8 mouse cellular contexts compared by ENCODE assay signal in genomic region chr7:37775502-37775901, GRCm38 (mm10). TPM values are rescaled to one million over a fixed set of nuclear protein-coding genes. Genes with fewer than 3 reads are reported as not detected.
DNase-seq lines count a peak whose midpoint lies in the region; ATAC-seq and TF ChIP-seq lines count a peak whose summit lies in the region.

No protein-coding gene starts in this region.

- H3K4me3 ChIP-seq in midbrain, embryonic 10.5 days, result 0 out of 2 replicates have a peak overlapping the region, but pooled peaks have one; percentile 18
- no peak overlapping the region for H3K4me3 ChIP-seq in midbrain, embryonic 15.5 days
- H3K4me3 ChIP-seq in liver, postnatal 0 days (ENCODE audit: low read depth, low read length), result no peak overlapping the region

- peak; percentile 76 for DNase-seq in midbrain, embryonic 10.5 days (ENCODE audit: low spot score)
- DNase-seq in adrenal gland, postnatal 36 days, result peak; percentile 77 to 87
- peak; percentile 89 to 90 for DNase-seq in cerebellum, postnatal 36 days
- DNase-seq in heart, postnatal 4 days, result peak; percentile 83
- peak; percentile 57 for DNase-seq in liver, postnatal 0 days
- DNase-seq in right cerebral cortex, postnatal 4 days, result peak; percentile 71
- DNase-seq in spleen, postnatal 36 days (ENCODE audit: low spot score in 2 of 2), result no peak

- no peaks in the 10 kb centered on the region for H3K36me3 ChIP-seq in midbrain, embryonic 10.5 days
- no peaks in the 10 kb centered on the region for H3K36me3 ChIP-seq in midbrain, embryonic 15.5 days (replicated peaks)
- no peaks in the 10 kb centered on the region for H3K36me3 ChIP-seq in liver, postnatal 0 days (replicated peaks; ENCODE audit: insufficient read depth, low read length)

- no peak for ATAC-seq in midbrain, embryonic 15.5 days (replicated peaks)
- ATAC-seq in liver, postnatal 0 days, result no peak

- no peaks in the 10 kb centered on the region for H3K9me3 ChIP-seq in midbrain, embryonic 10.5 days (replicated peaks)
- no peaks in the 10 kb centered on the region for H3K9me3 ChIP-seq in midbrain, embryonic 15.5 days
- H3K9me3 ChIP-seq in liver, postnatal 0 days (ENCODE audit: low read length), result no peaks in the 10 kb centered on the region

- peaks cover 36% of the 10 kb centered on the region for H3K27me3 ChIP-seq in midbrain, embryonic 10.5 days (ENCODE audit: low read depth, poor library complexity, severe bottlenecking)
- no peaks in the 10 kb centered on the region; the same call in 1 of the 2 replicates for H3K27me3 ChIP-seq in midbrain, embryonic 15.5 days (replicated peaks)
- peaks cover 60% of the 10 kb centered on the region for H3K27me3 ChIP-seq in liver, postnatal 0 days (ENCODE audit: insufficient read depth, low read length)

- no peak overlapping the region for H3K4me2 ChIP-seq in midbrain, embryonic 15.5 days
- H3K4me2 ChIP-seq in liver, postnatal 0 days (ENCODE audit: low read depth, low read length), result no peak overlapping the region

- TF ChIP-seq EP300 in liver, postnatal 0 days (IDR thresholded peaks at IDR 0.05; ENCODE audit: low read depth), result no peak

- no peak overlapping the region for H3K9ac ChIP-seq in midbrain, embryonic 15.5 days
- no peak overlapping the region for H3K9ac ChIP-seq in liver, postnatal 0 days (replicated peaks)

- 2% methylated on average over 15 of the region's 15 CpGs for WGBS in midbrain, embryonic 10.5 days
- WGBS in midbrain, embryonic 15.5 days, result 4% methylated on average over 15 of the region's 15 CpGs
- WGBS in liver, postnatal 0 days (ENCODE audit: insufficient replicate concordance), result 5% methylated on average over 15 of the region's 15 CpGs

- peak; percentile 75 for TF ChIP-seq CTCF in liver, postnatal 0 days (IDR thresholded peaks at IDR 0.05; ENCODE audit: low read depth)

- H3K27ac ChIP-seq in midbrain, embryonic 10.5 days (replicated peaks), result peak overlapping the region; percentile 38; the same call in 1 of the 2 replicates
- no peak overlapping the region for H3K27ac ChIP-seq in midbrain, embryonic 15.5 days
- H3K27ac ChIP-seq in liver, postnatal 0 days (ENCODE audit: low read depth), result no peak overlapping the region

- peaks cover 37% of the 10 kb centered on the region for H3K4me1 ChIP-seq in midbrain, embryonic 10.5 days
- peaks cover 12% of the 10 kb centered on the region for H3K4me1 ChIP-seq in midbrain, embryonic 15.5 days
- peaks cover 2% of the 10 kb centered on the region; the same call in 1 of the 2 replicates for H3K4me1 ChIP-seq in liver, postnatal 0 days (ENCODE audit: insufficient read depth)

RNA-seq across cellular contexts. Expression of gene Zfp536, which starts 2.1 kb away (rescaled TPM):
- 31.0 and 40.3 TPM in 2 replicates for polyA plus RNA-seq in midbrain, embryonic 10.5 days (2016; fragmentation: Nextera tagmentation; extraction: Ambion mirVana)
- polyA plus RNA-seq in midbrain, embryonic 15.5 days (2015; fragmentation: Nextera tagmentation; extraction: Ambion mirVana), result 36.5 and 36.7 TPM in 2 replicates
- 1 to 10 TPM; 6.7 to 8.5 TPM for total RNA-seq in adrenal gland, postnatal 36 days (2021)
- 10 to 100 TPM; 17.3 to 18.5 TPM for total RNA-seq in heart, postnatal 4 days (2021)
- polyA plus RNA-seq in liver, postnatal 0 days (2015; fragmentation: Nextera tagmentation; extraction: Ambion mirVana), result not detected in 2 replicates

Comparison
In these comparisons a context has a peak if more than half of its experiments do, and no peak if none do; other contexts are left out.
1. DNase-seq: peak in midbrain, embryonic 10.5 days (single experiment), adrenal gland, postnatal 36 days (2 of 2), cerebellum, postnatal 36 days (2 of 2), heart, postnatal 4 days (single experiment), liver, postnatal 0 days (single experiment) and right cerebral cortex, postnatal 4 days (single experiment); none in spleen, postnatal 36 days (0 of 2).
2. RNA of gene Zfp536, which starts 2.1 kb away (polyA plus RNA-seq): 36.5 to 36.7 TPM in midbrain, embryonic 15.5 days and 31.0 to 40.3 TPM in midbrain, embryonic 10.5 days; not detected in liver, postnatal 0 days; every median in the first group is over 10 times any median in the second.